Mouse (Mus musculus) cortical plate, adult 2 months (tissue): ENCODE measurements around the gene Ccr9.

ENCODE experiments used
- CTCF ChIP-seq: fragments of 200-500 bp; IDR thresholded peaks from 2 replicates; pipeline ENCODE4 v1.5.1; 2011; ENCODE audit warnings: mild to moderate bottlenecking, control low read depth, low read length; ENCODE audit not compliant: insufficient read depth; ENCODE audit errors: extremely low read depth
- POLR2A ChIP-seq: fragments of 200-500 bp; IDR thresholded peaks from 2 replicates; pipeline ENCODE4 v1.6.1; 2011; ENCODE audit warnings: mild to moderate bottlenecking, low read length, control low read depth; ENCODE audit not compliant: insufficient read depth; ENCODE audit errors: extremely low read depth

GRCm38 (mm10) chr9:123679198-123679597 is 959 bp downstream of the Ccr9 start:
- no peak for TF ChIP-seq POLR2A
- TF ChIP-seq CTCF, result no peak
